Mouse (Mus musculus) small intestine, adult 10 weeks (tissue): Measurements from ENCODE around the gene Mical3. TPM values are rescaled to one million over a fixed set of nuclear protein-coding genes. Genes with fewer than 3 reads are reported as not detected.

Experiments used
- polyA plus RNA-seq: library from polyadenylated mRNA; stranded (reverse); fragments of 350-450 nt; fragmentation: Illumina TruSeq; extraction: RNeasy Lipid Tissue Mini Kit (QIAGEN cat#74804); gene quantifications from one replicate; pipeline ENCODE4 v1.2.3, GENCODE M21; 2014; ENCODE audit warnings: low replicate concordance

Gene Mical3
- 2.7 TPM for polyA plus RNA-seq

GRCm38 (mm10) chr6:121130773-121131172 lies at the start of gene Mical3:
Gene Mical3, minus strand, starts transcription at chr6:121130999.

GRCm38 (mm10) chr6:120916074-120916971 lies 214.5 kb downstream of the Mical3 start, which contains the start of gene Bid:
Gene Bid, minus strand, starts transcription at chr6:120916853.

Other genes with a start within 250 kb of the Mical3 start
- 6.2 TPM for gene Bid, start 214.1 kb downstream of the Mical3 start, polyA plus RNA-seq
- 2.3 TPM for gene Pex26, start 52.7 kb upstream of the Mical3 start, polyA plus RNA-seq
- gene Tuba8, start 79.7 kb upstream of the Mical3 start, polyA plus RNA-seq = not detected
- 9.8 TPM for gene Usp18, start 114.9 kb upstream of the Mical3 start, polyA plus RNA-seq
- gene Slc6a13, start 169.2 kb upstream of the Mical3 start, polyA plus RNA-seq = not detected
- not detected for gene Slc6a12, start 212.1 kb upstream of the Mical3 start, polyA plus RNA-seq